Mouse (Mus musculus): ENCODE results near the gene Scn8a. TPM values are rescaled to one million over a fixed set of nuclear protein-coding genes. Genes with fewer than 3 reads are reported as not detected.

Scn8a gene
- polyA plus RNA-seq, 1 experiment: 0.09 TPM

DNA sequence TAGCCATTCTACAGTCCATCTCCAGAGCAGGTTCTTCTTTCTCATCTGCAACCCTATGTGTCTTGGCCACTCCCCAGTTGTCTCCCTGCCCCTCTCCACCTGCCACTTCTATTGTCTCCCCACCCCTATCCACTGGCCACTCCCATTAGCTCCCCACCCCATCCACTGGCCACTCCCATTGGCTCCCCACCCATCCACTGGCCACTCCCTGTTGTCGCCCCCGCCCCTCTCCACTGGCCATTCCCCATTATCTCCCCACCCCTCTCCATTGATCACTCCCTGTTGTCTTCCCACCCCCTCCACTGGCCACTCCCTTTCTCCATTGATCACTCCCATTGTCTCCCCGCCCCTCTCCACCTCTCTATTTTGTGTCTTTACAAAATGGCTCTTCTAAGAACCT lies 39.2 kb downstream of the Scn8a start:
- TF ChIP-seq CTCF (IDR thresholded peaks at IDR 0.05; ENCODE audit: borderline replicate concordance, insufficient read depth, low read length): no peak
- TF ChIP-seq POLR2A (IDR thresholded peaks at IDR 0.05; ENCODE audit: low read depth, low read length): no peak
- H3K4me3 ChIP-seq (ENCODE audit: insufficient read depth, low read length): no peak overlapping the region
- H3K4me1 ChIP-seq (ENCODE audit: control insufficient read depth, insufficient read depth, low read length): peaks cover 7% of the 10 kb centered on the region
- H3K27ac ChIP-seq (ENCODE audit: insufficient read depth, low read length): no peak overlapping the region

DNA sequence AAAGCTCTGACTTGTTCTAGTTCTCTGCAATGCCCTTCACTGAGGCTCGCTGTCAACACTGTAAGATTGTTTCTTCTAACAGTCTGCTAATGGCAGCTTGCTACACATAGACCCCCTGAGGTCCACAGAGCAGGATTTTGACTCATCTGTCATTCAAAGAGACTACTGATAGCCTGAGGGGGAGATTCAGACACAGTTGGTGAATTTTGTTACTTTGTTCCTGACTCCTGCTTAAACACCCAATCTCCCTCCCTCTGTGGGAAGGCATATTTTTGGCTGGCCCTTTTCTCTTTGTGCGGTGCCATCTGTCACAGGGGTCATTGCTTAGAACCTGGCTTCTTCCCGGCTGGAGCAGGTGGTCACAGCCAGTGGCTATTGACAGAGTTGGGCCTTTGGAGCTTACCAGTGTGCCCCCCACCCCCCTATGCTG lies 40.1 kb downstream of the Scn8a start:
- no peak overlapping the region for H3K27ac ChIP-seq (ENCODE audit: insufficient read depth, low read length)
- peaks cover 7% of the 10 kb centered on the region for H3K4me1 ChIP-seq (ENCODE audit: control insufficient read depth, insufficient read depth, low read length)
- no peak overlapping the region for H3K4me3 ChIP-seq (ENCODE audit: insufficient read depth, low read length)
- TF ChIP-seq POLR2A (IDR thresholded peaks at IDR 0.05; ENCODE audit: low read depth, low read length): no peak
- TF ChIP-seq CTCF (IDR thresholded peaks at IDR 0.05; ENCODE audit: borderline replicate concordance, insufficient read depth, low read length): no peak

DNA sequence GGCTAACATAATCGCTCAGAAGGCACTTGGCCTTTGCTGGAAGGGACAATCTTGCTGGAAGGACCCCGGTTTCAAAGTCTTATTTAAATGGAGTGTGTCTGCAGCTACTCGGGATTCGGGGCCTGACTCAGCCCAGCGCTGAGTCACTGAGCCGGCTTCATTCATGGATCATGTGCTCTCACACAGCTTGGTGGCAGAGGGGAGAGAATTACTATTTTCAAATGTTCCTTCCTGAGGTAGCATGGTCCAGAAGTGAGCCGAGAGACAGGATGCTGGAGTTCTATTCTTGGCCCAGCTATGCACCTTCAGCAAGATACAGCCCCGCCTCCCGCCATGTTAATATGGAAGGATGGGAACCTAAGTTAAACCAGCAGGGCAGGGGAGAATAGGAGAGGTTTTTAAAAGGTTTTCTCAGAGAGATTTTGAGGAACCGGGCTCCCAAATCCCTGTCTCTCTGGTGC lies 40.8 kb downstream of the Scn8a start:
- Histone ChIP-seq H3K27ac (ENCODE audit: insufficient read depth, low read length) (no peak overlapping the region), H3K4me3 (ENCODE audit: insufficient read depth, low read length) (no peak overlapping the region), H3K4me1 (ENCODE audit: control insufficient read depth, insufficient read depth, low read length) (peaks cover 7% of the 10 kb centered on the region)
- no peak for TF ChIP-seq CTCF (IDR thresholded peaks at IDR 0.05; ENCODE audit: borderline replicate concordance, insufficient read depth, low read length)
- TF ChIP-seq POLR2A (IDR thresholded peaks at IDR 0.05; ENCODE audit: low read depth, low read length): no peak

DNA sequence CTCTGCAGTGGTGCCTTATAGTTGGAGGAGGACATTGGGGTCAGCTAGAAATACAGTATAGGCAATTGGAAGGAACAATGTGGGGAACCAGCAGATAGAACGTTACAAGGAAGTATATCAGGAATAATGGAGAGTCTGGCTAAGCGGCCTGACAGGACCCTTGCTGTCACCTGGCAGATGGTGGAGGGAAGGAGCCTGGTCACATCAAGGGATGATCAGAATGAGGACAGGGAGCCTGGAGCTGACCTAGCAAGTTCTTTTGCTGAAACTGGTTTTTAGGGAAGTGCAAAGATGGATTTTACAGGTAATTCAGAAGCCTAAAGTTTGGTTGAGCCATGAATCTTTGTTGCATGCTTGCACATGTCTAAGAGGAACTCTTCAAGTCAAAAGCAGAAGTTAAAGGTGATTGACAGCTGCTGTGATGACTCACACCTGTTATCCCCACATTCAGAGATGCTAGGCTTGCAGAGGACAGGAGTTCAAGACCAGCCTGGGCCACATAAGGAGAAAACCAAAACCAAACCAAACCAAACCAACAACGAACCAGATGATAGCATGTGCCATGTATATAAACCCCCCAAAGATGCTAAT lies 43.1 kb downstream of the Scn8a start:
- no peak overlapping the region for H3K27ac ChIP-seq (ENCODE audit: insufficient read depth, low read length)
- H3K4me1 ChIP-seq (ENCODE audit: control insufficient read depth, insufficient read depth, low read length): peaks cover 7% of the 10 kb centered on the region
- TF ChIP-seq POLR2A (IDR thresholded peaks at IDR 0.05; ENCODE audit: low read depth, low read length) (no peak), CTCF (IDR thresholded peaks at IDR 0.05; ENCODE audit: borderline replicate concordance, insufficient read depth, low read length) (no peak)
- H3K4me3 ChIP-seq (ENCODE audit: insufficient read depth, low read length): no peak overlapping the region

DNA sequence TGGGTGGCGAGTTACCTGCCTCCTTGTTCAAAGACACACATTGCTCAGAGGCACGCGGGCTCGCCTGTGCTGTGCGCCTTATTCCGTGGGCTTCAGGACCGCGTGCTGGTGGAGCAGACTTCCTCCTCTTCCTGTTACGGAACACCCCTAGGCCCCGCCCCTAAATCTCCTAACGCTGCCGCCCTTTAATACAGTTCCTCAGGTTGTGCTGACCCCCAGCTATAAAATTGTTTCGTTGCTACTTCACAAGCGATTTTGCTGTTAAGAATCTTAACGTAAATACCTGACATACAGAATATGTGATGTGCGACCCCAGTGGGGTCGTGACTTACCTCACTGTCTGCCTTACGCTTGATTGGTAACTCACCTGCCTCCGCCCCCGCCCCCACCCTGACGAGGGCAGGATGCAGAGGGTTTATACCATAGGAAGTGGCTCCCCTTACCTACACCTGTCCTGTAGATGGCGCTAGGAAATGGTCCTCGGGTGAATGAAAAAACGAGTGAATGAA lies 45.1 kb downstream of the Scn8a start:
- Histone ChIP-seq H3K27ac (ENCODE audit: insufficient read depth, low read length) (no peak overlapping the region), H3K4me1 (ENCODE audit: control insufficient read depth, insufficient read depth, low read length) (peaks cover 5% of the 10 kb centered on the region), H3K4me3 (ENCODE audit: insufficient read depth, low read length) (peak overlapping the region; percentile 12; the same call in 1 of the 2 replicates)
- TF ChIP-seq POLR2A (IDR thresholded peaks at IDR 0.05; ENCODE audit: low read depth, low read length) (no peak), CTCF (IDR thresholded peaks at IDR 0.05; ENCODE audit: borderline replicate concordance, insufficient read depth, low read length) (no peak)

DNA sequence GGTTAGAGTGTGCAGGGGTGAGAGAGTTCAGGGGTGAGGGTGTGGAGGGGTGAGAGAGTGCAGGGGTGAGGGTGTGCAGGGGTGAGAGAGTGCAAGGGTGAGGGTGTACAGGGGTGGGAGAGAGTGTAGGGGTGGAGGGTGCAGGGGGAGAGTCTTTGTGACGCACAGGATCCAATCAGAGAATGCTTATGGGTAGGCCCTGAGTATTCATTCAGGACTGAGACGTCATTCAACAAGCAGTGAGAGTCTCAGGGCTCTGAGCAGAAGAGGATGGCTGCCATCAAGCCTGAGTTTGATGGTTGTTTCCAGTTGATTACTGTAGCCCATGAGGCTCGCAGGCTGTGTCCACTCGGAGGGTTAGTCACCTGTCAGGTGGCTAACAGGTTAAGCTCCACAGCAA lies 48.4 kb downstream of the Scn8a start:
- Histone ChIP-seq H3K4me3 (ENCODE audit: insufficient read depth, low read length) (no peak overlapping the region), H3K4me1 (ENCODE audit: control insufficient read depth, insufficient read depth, low read length) (no peaks in the 10 kb centered on the region; the same call in 1 of the 2 replicates), H3K27ac (ENCODE audit: insufficient read depth, low read length) (no peak overlapping the region)
- TF ChIP-seq POLR2A (IDR thresholded peaks at IDR 0.05; ENCODE audit: low read depth, low read length) (no peak), CTCF (IDR thresholded peaks at IDR 0.05; ENCODE audit: borderline replicate concordance, insufficient read depth, low read length) (no peak)

DNA sequence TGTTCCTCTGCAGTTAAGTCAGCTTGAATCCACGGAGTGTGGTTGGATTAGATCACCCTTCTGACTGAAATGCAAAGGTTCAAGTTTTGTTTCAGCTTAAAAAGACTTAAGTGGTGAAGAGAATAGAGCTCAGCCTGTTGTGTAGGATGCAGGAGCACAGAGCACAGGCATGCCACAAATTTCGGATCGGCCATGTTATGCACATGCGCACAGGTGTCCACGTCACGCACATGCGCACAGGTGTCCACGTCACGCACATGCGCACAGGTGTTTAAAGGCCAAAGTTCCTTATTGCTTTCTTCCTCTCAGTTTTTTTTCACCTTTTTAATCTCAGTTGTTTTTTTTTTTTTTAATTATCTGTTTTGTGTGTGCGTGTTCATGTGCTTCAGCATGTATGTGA lies 52.6 kb downstream of the Scn8a start:
- H3K4me3 ChIP-seq (ENCODE audit: insufficient read depth, low read length): no peak overlapping the region
- no peak overlapping the region for H3K27ac ChIP-seq (ENCODE audit: insufficient read depth, low read length)
- TF ChIP-seq CTCF (IDR thresholded peaks at IDR 0.05; ENCODE audit: borderline replicate concordance, insufficient read depth, low read length): no peak
- TF ChIP-seq POLR2A (IDR thresholded peaks at IDR 0.05; ENCODE audit: low read depth, low read length): no peak
- no peaks in the 10 kb centered on the region; the same call in 1 of the 2 replicates for H3K4me1 ChIP-seq (ENCODE audit: control insufficient read depth, insufficient read depth, low read length)

DNA sequence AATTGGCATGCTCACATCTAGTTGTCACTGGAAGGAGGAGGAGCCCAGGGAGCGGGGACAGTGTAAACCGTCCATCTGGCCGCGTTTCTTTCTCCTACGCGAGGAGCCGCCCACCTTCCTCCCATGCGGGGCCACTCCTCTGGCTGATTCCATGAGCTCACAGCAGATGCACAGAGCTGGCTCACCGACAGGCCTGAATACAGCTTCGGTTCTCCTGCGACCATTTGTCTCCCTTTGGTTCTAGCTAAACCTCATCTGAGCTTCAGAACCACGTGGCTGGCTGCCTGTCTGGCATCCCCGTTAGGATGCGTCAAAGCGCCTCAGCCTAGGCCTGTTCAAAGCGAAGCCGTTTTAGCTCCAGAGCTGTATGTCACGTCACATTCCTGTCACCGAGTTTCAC lies 53.8 kb downstream of the Scn8a start:
- TF ChIP-seq CTCF (IDR thresholded peaks at IDR 0.05; ENCODE audit: borderline replicate concordance, insufficient read depth, low read length) (no peak), POLR2A (IDR thresholded peaks at IDR 0.05; ENCODE audit: low read depth, low read length) (no peak)
- no peak overlapping the region for H3K27ac ChIP-seq (ENCODE audit: insufficient read depth, low read length)
- H3K4me3 ChIP-seq (ENCODE audit: insufficient read depth, low read length): no peak overlapping the region
- H3K4me1 ChIP-seq (ENCODE audit: control insufficient read depth, insufficient read depth, low read length): no peaks in the 10 kb centered on the region; the same call in 1 of the 2 replicates

DNA sequence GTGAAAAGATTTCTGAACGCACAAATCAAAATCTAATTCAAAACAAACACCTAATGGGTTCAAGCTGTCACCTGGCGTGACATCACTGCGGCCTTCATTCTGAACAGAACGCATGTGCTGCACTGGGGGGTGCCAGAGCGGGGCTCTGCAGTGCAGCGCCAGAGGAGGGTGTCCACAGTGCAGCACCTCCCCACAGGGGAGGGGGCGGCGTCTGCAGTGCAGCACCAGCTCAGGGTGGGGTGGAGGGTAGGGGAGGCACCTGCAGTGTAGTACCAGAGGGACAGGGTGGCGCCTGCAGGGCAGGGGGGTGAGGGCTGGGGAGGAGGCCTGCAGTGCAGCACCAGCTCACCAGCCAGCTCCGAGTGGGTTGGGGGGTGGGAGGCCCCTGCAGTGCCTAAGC lies 55.3 kb downstream of the Scn8a start:
- H3K27ac ChIP-seq (ENCODE audit: insufficient read depth, low read length): no peak overlapping the region
- no peaks in the 10 kb centered on the region; the same call in 1 of the 2 replicates for H3K4me1 ChIP-seq (ENCODE audit: control insufficient read depth, insufficient read depth, low read length)
- no peak overlapping the region for H3K4me3 ChIP-seq (ENCODE audit: insufficient read depth, low read length)
- TF ChIP-seq CTCF (IDR thresholded peaks at IDR 0.05; ENCODE audit: borderline replicate concordance, insufficient read depth, low read length): no peak
- no peak for TF ChIP-seq POLR2A (IDR thresholded peaks at IDR 0.05; ENCODE audit: low read depth, low read length)

DNA sequence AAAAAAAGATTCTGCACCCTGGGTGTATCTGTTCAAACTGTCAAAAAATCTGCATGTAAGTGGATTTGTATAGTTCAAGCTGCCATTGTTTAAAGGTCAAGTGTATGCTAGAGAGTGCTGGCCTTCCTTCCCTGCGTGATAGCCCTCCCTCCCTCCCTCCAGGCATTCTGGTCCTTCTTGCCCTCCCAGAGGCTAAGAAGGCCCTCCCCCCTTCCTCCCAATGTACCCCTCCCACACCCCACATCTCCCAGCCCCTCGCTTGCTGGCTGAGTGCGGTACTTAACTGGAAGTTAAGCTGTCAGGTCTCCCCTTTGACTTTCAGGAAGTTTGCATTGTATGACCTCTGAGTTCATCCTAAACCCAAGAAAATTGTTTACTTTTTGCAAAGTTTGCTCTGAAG lies 60.8 kb downstream of the Scn8a start:
- no peaks in the 10 kb centered on the region for H3K4me1 ChIP-seq (ENCODE audit: control insufficient read depth, insufficient read depth, low read length)
- H3K27ac ChIP-seq (ENCODE audit: insufficient read depth, low read length): no peak overlapping the region
- no peak overlapping the region for H3K4me3 ChIP-seq (ENCODE audit: insufficient read depth, low read length)
- TF ChIP-seq POLR2A (IDR thresholded peaks at IDR 0.05; ENCODE audit: low read depth, low read length) (no peak), CTCF (IDR thresholded peaks at IDR 0.05; ENCODE audit: borderline replicate concordance, insufficient read depth, low read length) (no peak)
